Mouse (Mus musculus) liver, postnatal 0 days (tissue): ENCODE data around the gene Wwc1.

Experiments used
- CTCF ChIP-seq: sonication (generic); IDR thresholded peaks from 2 replicates; pipeline ENCODE4 v1.5.1; 2016; ENCODE audit warnings: antibody characterized with exemption, low read depth
- EP300 ChIP-seq: IDR thresholded peaks from 2 replicates; pipeline ENCODE4 v1.6.1; 2016; ENCODE audit warnings: antibody characterized with exemption, low read depth, mild to moderate bottlenecking

- TF ChIP-seq EP300 (no peak), CTCF (no peak)
These were observed 16.3 kb downstream of the Wwc1 start for GRCm38 (mm10) chr11:35963981-35964549.
